Mouse (Mus musculus): ENCODE measurements at regions not wholly inside any gene's neighbourhood (a gene's known extent, or its start where the extent isn't known, plus 50 kb on each side); places are given as distances from the start of the nearest gene placed in this dataset.

GRCm38 (mm10) chr16:29837025-29837629 is 227.1 kb upstream of the Hes1 start:
- DNase-seq (ENCODE audit: low spot score): no peak

GRCm38 (mm10) chr16:29837874-29838273 is 226.3 kb upstream of the Hes1 start:
- DNase-seq (ENCODE audit: low spot score): no peak

- no peak for DNase-seq (ENCODE audit: low spot score)
Measured at GRCm38 (mm10) chr16:29838981-29839661, 225.1 kb upstream of the Hes1 start.

GRCm38 (mm10) chr16:29839662-29840001 is 224.6 kb upstream of the Hes1 start:
- DNase-seq (ENCODE audit: low spot score): no peak

- no peak for DNase-seq (ENCODE audit: low spot score)
Measured at GRCm38 (mm10) chr16:29840412-29840811, 223.8 kb upstream of the Hes1 start.

GRCm38 (mm10) chr16:29841132-29841531 is 223.1 kb upstream of the Hes1 start:
- no peak for DNase-seq (ENCODE audit: low spot score)

- no peak for DNase-seq (ENCODE audit: low spot score)
Measured at GRCm38 (mm10) chr16:29842071-29842470, 222.1 kb upstream of the Hes1 start.

GRCm38 (mm10) chr16:29843490-29843889 is 220.7 kb upstream of the Hes1 start:
- no peak for DNase-seq (ENCODE audit: low spot score)

GRCm38 (mm10) chr16:29844706-29845596 is 219.2 kb upstream of the Hes1 start:
- DNase-seq (ENCODE audit: low spot score): no peak

- no peak for DNase-seq (ENCODE audit: low spot score)
Measured at GRCm38 (mm10) chr16:29845597-29845986, 218.6 kb upstream of the Hes1 start.

- no peak for DNase-seq (ENCODE audit: low spot score)
Measured at GRCm38 (mm10) chr16:29847059-29847458, 217.1 kb upstream of the Hes1 start.

GRCm38 (mm10) chr16:29847734-29848133 is 216.4 kb upstream of the Hes1 start:
- no peak for DNase-seq (ENCODE audit: low spot score)

- DNase-seq (ENCODE audit: low spot score): no peak
Measured at GRCm38 (mm10) chr16:29848527-29848926, 215.7 kb upstream of the Hes1 start.

GRCm38 (mm10) chr16:29849511-29849910 is 214.7 kb upstream of the Hes1 start:
- no peak for DNase-seq (ENCODE audit: low spot score)

- DNase-seq (ENCODE audit: low spot score): no peak
Measured at GRCm38 (mm10) chr16:29850616-29851015, 213.6 kb upstream of the Hes1 start.

- no peak for DNase-seq (ENCODE audit: low spot score)
Measured at GRCm38 (mm10) chr16:29851827-29852226, 212.4 kb upstream of the Hes1 start.

GRCm38 (mm10) chr16:29854805-29855565 is 209.2 kb upstream of the Hes1 start:
- no peak for DNase-seq (ENCODE audit: low spot score)

- no peak for DNase-seq (ENCODE audit: low spot score)
Measured at GRCm38 (mm10) chr16:29856545-29856944, 207.6 kb upstream of the Hes1 start.

GRCm38 (mm10) chr16:29858645-29859044 is 205.5 kb upstream of the Hes1 start:
- DNase-seq (ENCODE audit: low spot score): no peak

- DNase-seq (ENCODE audit: low spot score): no peak
Measured at GRCm38 (mm10) chr16:29860306-29860705, 203.9 kb upstream of the Hes1 start.

GRCm38 (mm10) chr16:29861056-29861455 is 203.1 kb upstream of the Hes1 start:
- DNase-seq (ENCODE audit: low spot score): no peak
